Mouse (Mus musculus): Measurements from ENCODE around the gene Rac2. TPM values are rescaled to one million over a fixed set of nuclear protein-coding genes. Genes with fewer than 3 reads are reported as not detected.

Gene Rac2
- polyA plus RNA-seq, 1 experiment from 2014 or later: not detected

DNA sequence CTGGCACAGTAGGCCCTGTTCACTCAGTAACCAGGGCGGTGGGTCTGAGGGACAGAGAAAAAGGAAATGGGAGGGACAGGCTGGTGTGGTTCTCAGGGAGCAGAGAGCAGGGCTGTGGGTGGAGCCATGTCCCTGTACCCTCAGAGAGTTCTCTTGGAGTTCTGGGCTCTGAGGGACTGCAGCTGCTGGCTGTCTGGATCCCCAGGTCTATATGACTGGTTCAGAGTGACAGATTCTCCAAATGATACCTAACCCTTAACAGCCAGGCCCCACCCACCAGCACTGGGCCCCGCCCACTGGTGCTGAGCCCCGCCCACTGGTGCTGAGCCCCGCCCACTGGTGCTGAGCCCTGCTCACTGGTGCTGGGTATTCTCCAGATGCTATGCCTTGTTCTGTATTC lies 25.1 kb upstream of the Rac2 start:
- ATAC-seq: no peak
- TF ChIP-seq CTCF (IDR thresholded peaks at IDR 0.05): no peak
- no peak for DNase-seq (ENCODE audit: low read depth, low spot score)
- ChIA-PET POLR2A (no interaction called here), CTCF (no interaction called here)
- peaks cover 7% of the 10 kb centered on the region for H3K27me3 ChIP-seq
- in situ Hi-C loops (cut with MboI; ENCODE audit: low pct_unique_long_range_greater_than_20kb): no loop called here

DNA sequence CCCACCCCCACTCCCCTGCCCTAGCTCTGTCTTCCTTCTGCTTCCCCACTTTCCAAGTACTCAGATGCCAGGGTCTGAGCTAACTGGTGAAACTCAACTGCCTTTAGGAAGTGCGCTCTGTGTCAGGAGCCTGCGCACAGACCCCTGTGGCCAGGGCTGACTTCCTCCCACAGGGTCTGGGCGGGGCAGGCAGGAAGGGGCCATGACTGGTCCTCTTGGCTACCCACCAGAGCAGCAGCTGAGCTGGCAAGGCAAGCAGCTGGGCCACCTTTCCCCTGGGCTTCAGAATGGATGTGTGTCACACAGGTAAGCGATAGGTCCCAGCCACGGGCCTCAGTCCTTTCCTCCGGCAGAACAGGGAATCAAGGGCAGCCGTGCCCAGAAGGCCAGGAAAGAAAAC lies 24.3 kb upstream of the Rac2 start, which contains the start of gene Cyth4:
Gene Cyth4 (plus strand): TSS at position 134 of the 400 bp plus-strand sequence.
- in situ Hi-C loops (cut with MboI; ENCODE audit: low pct_unique_long_range_greater_than_20kb): no loop called here
- POLR2A ChIA-PET: no interaction called here
- peaks cover 8% of the 10 kb centered on the region for H3K27me3 ChIP-seq
- DNase-seq (ENCODE audit: low read depth, low spot score) (no peak), ATAC-seq (no peak)
- no peak for TF ChIP-seq CTCF (IDR thresholded peaks at IDR 0.05)
- CTCF ChIA-PET: no interaction called here

DNA sequence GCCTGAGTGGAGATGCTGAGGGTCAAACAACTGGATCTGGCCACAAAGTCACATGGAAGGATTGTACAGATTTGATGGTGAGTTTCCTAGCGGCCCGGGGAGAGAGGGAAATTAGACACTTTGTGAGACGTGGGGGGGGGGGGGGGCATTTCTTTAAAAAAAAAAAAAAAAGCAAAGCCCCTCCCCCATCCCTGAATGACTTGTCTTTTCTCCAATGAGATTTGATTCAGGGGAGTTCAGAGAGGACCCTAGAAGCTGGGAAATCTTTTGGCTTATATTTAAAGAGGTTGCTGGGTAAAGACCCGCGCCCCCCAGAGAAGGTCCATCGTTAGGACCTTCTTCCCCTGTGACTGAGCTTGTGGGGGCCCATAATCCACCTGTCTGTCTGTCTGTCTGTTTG lies 23.9 kb upstream of the Rac2 start:
- peaks cover 10% of the 10 kb centered on the region for H3K27me3 ChIP-seq
- ChIA-PET CTCF (no interaction called here), POLR2A (no interaction called here)
- ATAC-seq: no peak
- TF ChIP-seq CTCF (IDR thresholded peaks at IDR 0.05): no peak
- DNase-seq (ENCODE audit: low read depth, low spot score): no peak
- in situ Hi-C loops (cut with MboI; ENCODE audit: low pct_unique_long_range_greater_than_20kb): no loop called here

DNA sequence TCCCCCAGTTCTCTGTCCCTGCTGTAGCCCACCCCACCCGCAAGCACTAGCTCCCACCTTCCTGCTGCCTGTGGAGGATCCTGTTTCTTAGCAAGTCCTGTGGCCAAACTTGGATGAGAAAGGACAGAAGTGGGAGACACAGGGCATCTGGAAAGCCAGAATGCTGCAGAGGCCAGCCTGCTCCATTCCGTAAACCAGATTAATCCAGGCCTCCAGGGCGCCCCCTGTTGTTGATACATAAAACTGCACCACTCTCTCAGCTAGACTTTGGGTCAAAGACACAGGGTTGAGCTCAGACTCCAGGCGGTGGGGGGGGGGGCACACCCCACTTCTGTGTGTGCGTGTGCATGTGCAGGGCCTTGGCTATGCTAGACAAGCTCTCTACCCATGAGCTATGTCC lies 22.9 kb upstream of the Rac2 start:
- no peak for TF ChIP-seq CTCF (IDR thresholded peaks at IDR 0.05)
- in situ Hi-C loops (cut with MboI; ENCODE audit: low pct_unique_long_range_greater_than_20kb): no loop called here
- CTCF ChIA-PET: no interaction called here

DNA sequence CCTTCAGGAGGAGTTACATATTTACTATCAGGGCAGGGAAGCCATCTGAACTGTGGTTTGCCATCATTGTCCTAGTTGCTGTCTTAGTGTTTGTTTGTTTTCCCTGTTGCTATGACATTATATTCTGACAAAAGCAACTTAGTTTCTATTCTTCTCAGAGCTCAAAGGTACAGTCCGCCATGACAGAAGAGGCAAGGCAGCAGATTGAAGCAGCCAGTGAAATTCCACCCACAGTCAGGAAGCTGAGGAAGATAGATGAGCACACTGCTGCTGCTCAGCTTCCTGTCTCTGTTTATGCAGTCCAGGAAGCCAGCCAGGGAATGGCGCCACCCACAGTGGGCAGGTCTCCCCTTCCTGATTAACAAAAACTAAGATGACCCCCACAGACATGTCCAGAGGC lies 22.2 kb upstream of the Rac2 start:
- in situ Hi-C loops (cut with MboI; ENCODE audit: low pct_unique_long_range_greater_than_20kb): no loop called here
- no peak for ATAC-seq
- H3K27me3 ChIP-seq: peaks cover 10% of the 10 kb centered on the region
- TF ChIP-seq CTCF (IDR thresholded peaks at IDR 0.05): no peak
- DNase-seq (ENCODE audit: low read depth, low spot score): no peak
- ChIA-PET POLR2A (no interaction called here), CTCF (no interaction called here)

More for the DNA sequence above, 22.9 kb upstream of the Rac2 start:
- no peak for DNase-seq (ENCODE audit: low read depth, low spot score)
- H3K27me3 ChIP-seq: peaks cover 10% of the 10 kb centered on the region
- ATAC-seq: no peak
- POLR2A ChIA-PET: interaction anchor here (0.5 kb wide), 1 partner anchor 18 kb away, joined by 3 read pairs; no protein-coding TSS in a partner anchor

DNA sequence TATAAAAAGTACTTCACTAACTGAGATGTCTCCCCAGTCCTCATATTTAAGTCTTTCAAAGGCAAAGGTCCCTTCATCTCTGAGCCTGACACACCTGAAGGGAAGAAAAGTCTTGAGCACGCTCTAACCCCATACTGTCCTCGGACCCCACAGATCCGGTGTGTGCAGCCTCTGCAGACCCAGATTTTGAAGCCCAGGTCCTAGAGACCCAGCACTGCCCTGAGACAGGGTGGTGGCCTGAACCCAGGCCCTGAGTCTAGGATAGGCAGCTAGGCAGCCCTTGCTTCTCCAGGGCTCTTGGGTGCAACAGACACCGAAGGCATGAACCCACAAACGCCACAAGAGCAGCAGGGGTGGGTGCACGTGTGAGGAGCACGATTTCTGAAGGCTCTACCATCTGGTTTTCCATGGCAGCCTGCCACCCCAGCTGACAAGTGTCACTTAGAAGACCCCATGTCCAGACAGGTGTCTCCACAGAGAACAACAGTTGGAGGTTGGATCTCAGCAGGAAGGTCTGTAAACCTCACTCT lies 21.4 kb upstream of the Rac2 start:
- peaks cover 10% of the 10 kb centered on the region for H3K27me3 ChIP-seq
- POLR2A ChIA-PET: no interaction called here
- in situ Hi-C loops (cut with MboI; ENCODE audit: low pct_unique_long_range_greater_than_20kb): no loop called here
- ATAC-seq (no peak), DNase-seq (ENCODE audit: low read depth, low spot score) (no peak)
- TF ChIP-seq CTCF (IDR thresholded peaks at IDR 0.05): no peak
- CTCF ChIA-PET: no interaction called here

DNA sequence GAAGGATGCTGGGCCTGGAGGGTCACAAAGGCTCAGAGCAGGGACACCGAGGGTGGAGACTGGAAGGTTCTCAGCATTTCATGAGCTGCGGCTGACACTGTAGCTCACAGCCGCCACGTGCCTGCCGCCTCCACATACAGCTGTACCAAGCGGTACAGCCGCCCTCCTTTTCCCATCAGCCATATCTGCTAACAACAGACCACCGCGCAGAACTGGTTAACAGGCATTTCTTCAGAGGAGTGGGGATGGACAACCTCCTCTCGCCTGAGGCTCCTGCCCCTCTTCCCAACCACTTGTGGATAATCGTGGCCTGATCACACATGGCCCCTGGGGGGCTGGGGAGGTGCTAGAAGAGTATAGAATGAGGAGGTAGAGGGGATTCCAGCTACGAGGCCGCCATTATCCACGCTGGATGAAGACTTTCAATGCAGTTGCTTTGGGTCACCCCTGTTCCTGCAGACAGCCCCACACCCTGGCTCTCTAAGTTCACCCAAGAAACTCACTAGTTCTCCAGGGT lies 19.9 kb upstream of the Rac2 start:
- peaks cover 10% of the 10 kb centered on the region for H3K27me3 ChIP-seq
- POLR2A ChIA-PET: no interaction called here
- ATAC-seq: no peak
- CTCF ChIA-PET: no interaction called here
- no peak for DNase-seq (ENCODE audit: low read depth, low spot score)
- no peak for TF ChIP-seq CTCF (IDR thresholded peaks at IDR 0.05)
- in situ Hi-C loops (cut with MboI; ENCODE audit: low pct_unique_long_range_greater_than_20kb): no loop called here

DNA sequence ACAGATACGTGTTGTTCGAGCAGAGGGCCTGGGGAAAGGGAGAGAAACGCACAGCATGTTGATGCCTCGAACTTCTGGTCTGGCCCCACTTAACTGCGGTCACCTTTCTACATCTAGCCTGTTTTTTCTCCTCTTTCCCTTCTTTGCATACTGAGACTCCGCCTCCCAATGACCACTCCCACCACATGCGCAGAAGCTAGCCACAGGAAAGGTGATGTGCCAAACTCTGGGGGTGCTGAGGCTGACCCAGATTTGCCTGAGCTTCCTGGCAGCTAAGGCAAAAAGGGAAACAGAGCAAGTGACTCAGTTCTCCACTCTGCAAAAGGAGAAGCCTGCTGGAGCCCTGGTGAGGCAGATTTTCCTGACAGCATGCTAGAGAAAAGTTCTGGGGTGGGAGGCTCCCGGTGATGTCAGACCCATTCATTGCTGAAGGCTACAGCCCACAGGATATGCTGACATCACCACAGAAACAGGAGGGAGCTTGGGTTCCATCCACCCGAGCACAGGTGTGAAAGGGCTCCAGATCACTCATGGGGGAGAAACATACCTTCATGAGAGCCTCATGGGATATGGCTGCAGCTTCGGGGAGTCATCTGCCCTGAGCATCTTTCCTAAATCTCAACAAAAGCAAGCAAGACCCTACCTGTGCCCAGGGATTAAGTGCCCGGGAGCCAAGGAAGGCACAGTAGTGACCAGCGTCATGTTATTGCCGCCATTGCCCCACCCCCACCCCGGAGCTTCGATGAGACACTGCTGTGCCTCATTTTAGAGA lies 19.3 kb upstream of the Rac2 start:
- TF ChIP-seq CTCF (IDR thresholded peaks at IDR 0.05): no peak
- DNase-seq (ENCODE audit: low read depth, low spot score) (no peak), ATAC-seq (no peak)
- POLR2A ChIA-PET: no interaction called here
- CTCF ChIA-PET: no interaction called here
- in situ Hi-C loops (cut with MboI; ENCODE audit: low pct_unique_long_range_greater_than_20kb): no loop called here
- peaks cover 10% of the 10 kb centered on the region for H3K27me3 ChIP-seq

DNA sequence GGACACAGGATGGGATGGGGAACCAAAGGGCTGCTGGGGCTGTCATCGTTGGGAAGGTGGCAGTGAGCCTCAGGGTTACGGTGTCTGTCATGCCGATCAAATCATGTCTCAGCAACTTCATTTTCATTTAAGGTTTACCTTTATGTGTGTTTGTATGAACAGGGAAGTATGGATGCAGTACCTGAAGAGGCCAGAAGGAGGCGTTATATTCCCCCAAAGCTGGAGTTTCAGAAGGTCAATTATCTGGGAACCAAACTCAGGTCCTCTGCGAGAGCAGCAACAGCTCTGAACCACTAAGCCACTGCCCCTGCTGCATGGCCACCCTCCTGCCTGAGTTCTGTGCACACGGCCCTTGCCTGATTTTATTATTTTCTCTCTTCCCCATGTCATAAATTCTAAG lies 18.2 kb upstream of the Rac2 start:
- CTCF ChIA-PET: no interaction called here
- POLR2A ChIA-PET: no interaction called here
- no peak for ATAC-seq
- H3K27me3 ChIP-seq: peaks cover 10% of the 10 kb centered on the region
- TF ChIP-seq CTCF (IDR thresholded peaks at IDR 0.05): no peak
- in situ Hi-C loops (cut with MboI; ENCODE audit: low pct_unique_long_range_greater_than_20kb): no loop called here
- DNase-seq (ENCODE audit: low read depth, low spot score): no peak

DNA sequence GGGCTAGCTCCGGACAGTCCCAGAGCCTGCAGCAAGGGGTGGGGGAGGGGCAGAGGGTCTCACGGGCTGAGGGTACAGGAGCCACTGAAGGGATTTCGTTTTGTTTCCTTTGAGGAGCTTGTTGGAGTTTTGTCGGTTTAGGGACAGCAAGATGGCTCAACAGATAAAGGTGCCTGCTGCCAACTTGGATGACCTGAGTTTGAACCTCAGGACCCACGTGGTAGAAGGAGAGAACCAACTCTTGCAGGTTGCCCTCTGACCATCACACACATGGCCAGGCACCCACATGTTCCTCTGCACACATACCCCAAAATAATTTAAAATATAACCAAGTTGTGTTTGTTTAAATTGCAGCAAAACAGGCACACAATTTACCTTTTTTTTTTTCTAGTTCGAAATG lies 17.4 kb upstream of the Rac2 start:
- TF ChIP-seq CTCF (IDR thresholded peaks at IDR 0.05): no peak
- ATAC-seq (no peak), DNase-seq (ENCODE audit: low read depth, low spot score) (no peak)
- peaks cover 10% of the 10 kb centered on the region for H3K27me3 ChIP-seq
- ChIA-PET POLR2A (no interaction called here), CTCF (interaction anchor here (0.9 kb wide), 1 partner anchor 43 kb away, joined by 3 read pairs; no protein-coding TSS in a partner anchor)
- in situ Hi-C loops (cut with MboI; ENCODE audit: low pct_unique_long_range_greater_than_20kb): no loop called here

DNA sequence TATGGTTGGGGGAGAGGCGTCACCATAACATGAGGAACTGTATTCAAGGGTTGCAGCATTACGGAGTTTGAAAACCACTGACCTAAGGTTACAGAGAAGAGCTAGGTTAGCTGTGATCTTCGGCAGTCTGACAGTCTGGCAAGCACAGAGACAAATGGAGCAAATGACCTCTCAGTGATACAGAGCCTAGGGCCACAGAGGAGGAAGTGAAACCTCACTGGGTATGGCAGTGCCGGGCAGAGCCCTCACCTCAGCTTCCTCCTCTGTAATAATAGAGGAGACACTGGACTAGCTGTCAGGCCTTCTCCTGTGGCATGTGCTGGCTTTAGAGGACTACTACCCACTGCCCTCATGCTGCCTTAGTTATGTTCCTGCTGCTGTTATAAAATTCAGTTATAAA lies 16.3 kb upstream of the Rac2 start:
- DNase-seq (ENCODE audit: low read depth, low spot score) (no peak), ATAC-seq (no peak)
- ChIA-PET POLR2A (no interaction called here), CTCF (interaction anchor here (0.9 kb wide), 1 partner anchor 42 kb away, joined by 3 read pairs; no protein-coding TSS in a partner anchor)
- in situ Hi-C loops (cut with MboI; ENCODE audit: low pct_unique_long_range_greater_than_20kb): no loop called here
- no peak for TF ChIP-seq CTCF (IDR thresholded peaks at IDR 0.05)
- H3K27me3 ChIP-seq: peaks cover 5% of the 10 kb centered on the region

All from Patski (cell line).